Mouse (Mus musculus): ENCODE results near the gene Lrrc17. TPM values are rescaled to one million over a fixed set of nuclear protein-coding genes. Genes with fewer than 3 reads are reported as not detected.
A peak's percentile ranks its signal among the peaks of the same experiment; 100 is the strongest.

Gene Lrrc17
- total RNA-seq, 2 experiments from 2014 or later: 9.8 to 14.3 TPM

GRCm38 (mm10) chr5:21529110-21529720, 14.1 kb upstream of the Lrrc17 start:
- no peak for DNase-seq
- intact Hi-C loops (cut with DNase I; ENCODE audit: low total_unique reads): no loop called here

- DNase-seq: no peak
- intact Hi-C loops (cut with DNase I; ENCODE audit: low total_unique reads): no loop called here
Measured at GRCm38 (mm10) chr5:21532126-21532525, 11.2 kb upstream of the Lrrc17 start.

GRCm38 (mm10) chr5:21532921-21533320, 10.4 kb upstream of the Lrrc17 start:
- peak; percentile 61 for DNase-seq

GRCm38 (mm10) chr5:21542226-21542625, 1.1 kb upstream of the Lrrc17 start:
- intact Hi-C loops (cut with DNase I; ENCODE audit: low total_unique reads): no loop called here
- DNase-seq: no peak

More at GRCm38 (mm10) chr5:21532921-21533320, 10.4 kb upstream of the Lrrc17 start:
- intact Hi-C loops (cut with DNase I; ENCODE audit: low total_unique reads): no loop called here

GRCm38 (mm10) chr5:21544821-21545220, 1.5 kb downstream of the Lrrc17 start:
- DNase-seq: peak; percentile 50
- intact Hi-C loops (cut with DNase I; ENCODE audit: low total_unique reads): no loop called here

- intact Hi-C loops (cut with DNase I; ENCODE audit: low total_unique reads): no loop called here
- no peak for DNase-seq
Measured at GRCm38 (mm10) chr5:21545227-21545626, 1.9 kb downstream of the Lrrc17 start.

- DNase-seq: no peak
- intact Hi-C loops (cut with DNase I; ENCODE audit: low total_unique reads): no loop called here
Measured at GRCm38 (mm10) chr5:21545786-21546185, 2.4 kb downstream of the Lrrc17 start.

GRCm38 (mm10) chr5:21547005-21547404, 3.6 kb downstream of the Lrrc17 start:
- DNase-seq: no peak
- intact Hi-C loops (cut with DNase I; ENCODE audit: low total_unique reads): no loop called here

GRCm38 (mm10) chr5:21553685-21554084, 10.3 kb downstream of the Lrrc17 start:
- DNase-seq: no peak
- intact Hi-C loops (cut with DNase I; ENCODE audit: low total_unique reads): no loop called here

GRCm38 (mm10) chr5:21554732-21555131, 11.4 kb downstream of the Lrrc17 start:
- DNase-seq: no peak
- intact Hi-C loops (cut with DNase I; ENCODE audit: low total_unique reads): no loop called here

GRCm38 (mm10) chr5:21556502-21556901, 13.1 kb downstream of the Lrrc17 start:
- DNase-seq: no peak
- intact Hi-C loops (cut with DNase I; ENCODE audit: low total_unique reads): no loop called here

- intact Hi-C loops (cut with DNase I; ENCODE audit: low total_unique reads): no loop called here
- no peak for DNase-seq
Measured at GRCm38 (mm10) chr5:21563936-21564335, 20.6 kb downstream of the Lrrc17 start.

- intact Hi-C loops (cut with DNase I; ENCODE audit: low total_unique reads): no loop called here
- no peak for DNase-seq
Measured at GRCm38 (mm10) chr5:21565392-21566065, 22.2 kb downstream of the Lrrc17 start.

- DNase-seq: no peak
- intact Hi-C loops (cut with DNase I; ENCODE audit: low total_unique reads): no loop called here
Measured at GRCm38 (mm10) chr5:21567784-21568183, 24.4 kb downstream of the Lrrc17 start.

- no peak for DNase-seq
- intact Hi-C loops (cut with DNase I; ENCODE audit: low total_unique reads): no loop called here
Measured at GRCm38 (mm10) chr5:21572764-21573416, 29.5 kb downstream of the Lrrc17 start.

GRCm38 (mm10) chr5:21574386-21575209, 31.2 kb downstream of the Lrrc17 start:
- no peak for DNase-seq
- intact Hi-C loops (cut with DNase I; ENCODE audit: low total_unique reads): no loop called here

GRCm38 (mm10) chr5:21575210-21575550, 31.8 kb downstream of the Lrrc17 start:
- no peak for DNase-seq
- intact Hi-C loops (cut with DNase I; ENCODE audit: low total_unique reads): no loop called here

GRCm38 (mm10) chr5:21578136-21578535, 34.8 kb downstream of the Lrrc17 start:
- intact Hi-C loops (cut with DNase I; ENCODE audit: low total_unique reads): no loop called here
- DNase-seq: no peak

GRCm38 (mm10) chr5:21586763-21587162, 43.4 kb downstream of the Lrrc17 start:
- peak; percentile 52 for DNase-seq
- intact Hi-C loops (cut with DNase I; ENCODE audit: low total_unique reads): loop anchor here (5.0 to 10.0 kb wide), 2 partner anchors 154 to 322 kb away; no protein-coding TSS in a partner anchor

GRCm38 (mm10) chr5:21587683-21588082, 44.3 kb downstream of the Lrrc17 start:
- intact Hi-C loops (cut with DNase I; ENCODE audit: low total_unique reads): loop anchor here (5.0 to 10.0 kb wide), 2 partner anchors 155 to 323 kb away; no protein-coding TSS in a partner anchor

More at GRCm38 (mm10) chr5:21587683-21588082, 44.3 kb downstream of the Lrrc17 start:
- no peak for DNase-seq
